Mouse (Mus musculus) limb, embryonic 12.5 days (tissue): Measurements from ENCODE around the gene Gadd45g. TPM values are rescaled to one million over a fixed set of nuclear protein-coding genes. Genes with fewer than 3 reads are reported as not detected.

Experiments used
- ATAC-seq: fragments of 200-750 bp; cut with Nextera tagmentation; 2 replicates; pipeline ENCODE4 v1.8.0; 2017; ENCODE audit warnings: low read depth, moderate TSS enrichment; ENCODE audit not compliant: insufficient number of reproducible peaks, insufficient read depth, low FRiP score, low TSS enrichment
- H3K27ac ChIP-seq: fragments of 300-500 bp; sonication (generic); 2 replicates; pipeline ENCODE4 v1.5.1; 2016; ENCODE audit warnings: mild to moderate bottlenecking, moderate library complexity
- H3K27me3 ChIP-seq: fragments of 300-500 bp; sonication (generic); 2 replicates; pipeline ENCODE4 v1.6.1; 2016; ENCODE audit warnings: mild to moderate bottlenecking, moderate library complexity
- H3K36me3 ChIP-seq: fragments of 300-500 bp; sonication (generic); 2 replicates; pipeline ENCODE4 v1.6.1; 2016; ENCODE audit warnings: mild to moderate bottlenecking, moderate library complexity
- H3K4me1 ChIP-seq: fragments of 300-500 bp; sonication (generic); replicated peaks from 2 replicates; pipeline ENCODE4 v1.6.1; 2016
- H3K4me2 ChIP-seq: fragments of 300-500 bp; sonication (generic); 2 replicates; pipeline ENCODE4 v1.6.1; 2016; ENCODE audit warnings: mild to moderate bottlenecking, moderate library complexity
- H3K4me3 ChIP-seq: fragments of 300-500 bp; sonication (generic); replicated peaks from 2 replicates; pipeline ENCODE4 v1.5.1; 2016; ENCODE audit warnings: mild to moderate bottlenecking
- H3K9ac ChIP-seq: fragments of 300-500 bp; sonication (generic); replicated peaks from 2 replicates; pipeline ENCODE4 v1.6.1; 2016; ENCODE audit warnings: mild to moderate bottlenecking, moderate library complexity
- H3K9me3 ChIP-seq: fragments of 300-500 bp; sonication (generic); 2 replicates; pipeline ENCODE4 v1.6.1; 2016; ENCODE audit warnings: mild to moderate bottlenecking, moderate library complexity
- WGBS: fragments of 180-500 bp; shearing (Covaris S2); methylation state at CpG from one replicate; pipeline ENCODE4 v1.1.7; 2016; 5-methylcytosine and 5-hydroxymethylcytosine counted together
- polyA plus RNA-seq: library from polyadenylated mRNA; unstranded; fragments of >200 nt; fragmentation: Nextera tagmentation; extraction: Ambion mirVana; gene quantifications from 2 replicates; pipeline ENCODE4 v1.2.1, GENCODE M21; 2016

Gene Gadd45g
- polyA plus RNA-seq, 1 experiment from 2014 or later: 35.6 TPM

GRCm38 (mm10) chr13:51891825-51892532 lies 45.5 kb downstream of the Gadd45g start:
- peaks cover 14% of the 10 kb centered on the region for H3K9me3 ChIP-seq
- H3K9ac ChIP-seq: no peak overlapping the region
- H3K27ac ChIP-seq: no peak overlapping the region
- H3K4me1 ChIP-seq: no peaks in the 10 kb centered on the region
- no peak overlapping the region for H3K4me3 ChIP-seq
- H3K4me2 ChIP-seq: no peak overlapping the region
- ATAC-seq: no peak
- 89% methylated on average over 6 of the region's 6 CpGs for WGBS
- no peaks in the 10 kb centered on the region for H3K36me3 ChIP-seq
- H3K27me3 ChIP-seq: no peaks in the 10 kb centered on the region

- 82% methylated on average over 3 of the region's 3 CpGs for WGBS
- peaks cover 14% of the 10 kb centered on the region for H3K9me3 ChIP-seq
- no peak overlapping the region for H3K27ac ChIP-seq
- H3K36me3 ChIP-seq: no peaks in the 10 kb centered on the region
- no peak overlapping the region for H3K9ac ChIP-seq
- H3K4me2 ChIP-seq: no peak overlapping the region
- no peak overlapping the region for H3K4me3 ChIP-seq
- H3K4me1 ChIP-seq: peaks cover 9% of the 10 kb centered on the region
- H3K27me3 ChIP-seq: no peaks in the 10 kb centered on the region; the same call in 1 of the 2 replicates
- no peak for ATAC-seq
Measured at GRCm38 (mm10) chr13:51897579-51897978, 51.1 kb downstream of the Gadd45g start.

Other genes with a start within 250 kb of the Gadd45g start
- 351 and 364 TPM in 2 replicates for gene Cks2, start 201.4 kb upstream of the Gadd45g start, polyA plus RNA-seq
- gene Secisbp2, start 195.0 kb upstream of the Gadd45g start, polyA plus RNA-seq: 26.5 and 29.4 TPM in 2 replicates
- 5.4 and 5.8 TPM in 2 replicates for gene Sema4d, start 52.9 kb upstream of the Gadd45g start, polyA plus RNA-seq